Mouse (Mus musculus) CD4-positive, CD25-positive, alpha-beta regulatory T cell, adult 4 months (primary cell): ENCODE results near the gene Fam131c. TPM values are rescaled to one million over a fixed set of nuclear protein-coding genes. Genes with fewer than 3 reads are reported as not detected.

Source experiments
- ATAC-seq: one replicate; pipeline ENCODE4 v1.8.0; 2017
- polyA plus RNA-seq, 2 experiments: library from polyadenylated mRNA; unstranded; fragments of 100-300 nt; shearing (Covaris generic); gene quantifications; one replicate each; pipeline ENCODE4 v1.2.1; 2017

Gene Fam131c
- polyA plus RNA-seq, 2 experiments from 2014 or later, result not detected

- ATAC-seq, result no peak
These were observed 47.9 kb downstream of the Fam131c start, which contains the start of gene Clcnkb for GRCm38 (mm10) chr4:141415924-141416323. TSS of gene Clcnkb (minus strand) at chr4:141416014.

GRCm38 (mm10) chr4:141419398-141420191 lies 51.6 kb downstream of the Fam131c start:
- peak; percentile 45 for ATAC-seq

- no peak for ATAC-seq
These were observed 52.3 kb downstream of the Fam131c start, which contains the start of gene Hspb7 for GRCm38 (mm10) chr4:141420192-141420829. TSS of gene Hspb7 (plus strand) at chr4:141420779.

- ATAC-seq, result no peak
These were observed 52.9 kb downstream of the Fam131c start for GRCm38 (mm10) chr4:141420886-141421285.

- ATAC-seq, result no peak
These were observed 53.4 kb downstream of the Fam131c start for GRCm38 (mm10) chr4:141421423-141421822.

- no peak for ATAC-seq
These were observed 54.8 kb downstream of the Fam131c start for GRCm38 (mm10) chr4:141422841-141423240.

- ATAC-seq, result no peak
These were observed 55.3 kb downstream of the Fam131c start for GRCm38 (mm10) chr4:141423288-141423687.

- no peak for ATAC-seq
These were observed 55.8 kb downstream of the Fam131c start for GRCm38 (mm10) chr4:141423691-141424431.

GRCm38 (mm10) chr4:141425484-141426479 lies 57.8 kb downstream of the Fam131c start:
- peak; percentile 90 for ATAC-seq

GRCm38 (mm10) chr4:141426796-141427745 lies 59.1 kb downstream of the Fam131c start:
- no peak for ATAC-seq

- ATAC-seq, result no peak
These were observed 59.9 kb downstream of the Fam131c start for GRCm38 (mm10) chr4:141427921-141428320.

GRCm38 (mm10) chr4:141429381-141429780 lies 61.4 kb downstream of the Fam131c start:
- ATAC-seq, result no peak

GRCm38 (mm10) chr4:141429847-141430246 lies 61.8 kb downstream of the Fam131c start:
- ATAC-seq, result no peak

- peak; percentile 89 for ATAC-seq
These were observed 63.0 kb downstream of the Fam131c start for GRCm38 (mm10) chr4:141430997-141431396.

- ATAC-seq, result no peak
These were observed 64.6 kb downstream of the Fam131c start for GRCm38 (mm10) chr4:141432666-141433065.

- no peak for ATAC-seq
These were observed 65.2 kb downstream of the Fam131c start for GRCm38 (mm10) chr4:141433191-141433590.
